Mouse (Mus musculus) hematopoietic stem cell, adult 5-6 weeks (primary cell): Measurements from ENCODE around the gene Pkdrej. TPM values are rescaled to one million over a fixed set of nuclear protein-coding genes. Genes with fewer than 3 reads are reported as not detected.
"Not testable (repeated sequence)": the region's sequence is repeated elsewhere in the genome, so short reads cannot be mapped to it uniquely, and the experiment has no call there.

Source experiments
- ATAC-seq, 2 experiments: fragments of 125-278 bp in 1 of 2; replicated peaks in 1 of 2; 2 replicates each; pipeline ENCODE4 v1.8.0; 2016 to 2017; ENCODE audit warnings: inconsistent platforms in 2 of 2, mild to moderate bottlenecking in 2 of 2, moderate number of reproducible peaks in 2 of 2, low read depth in 1 of 2, moderate TSS enrichment in 1 of 2; ENCODE audit not compliant: low FRiP score in 2 of 2, poor library complexity in 2 of 2, severe bottlenecking in 2 of 2, insufficient read depth in 1 of 2, low TSS enrichment in 1 of 2
- total RNA-seq: library from RNA; stranded (forward); fragments of 172-1452, 232-1000 nt; gene quantifications from 2 replicates; pipeline ENCODE4 v1.2.3, GENCODE M21; 2017

The Pkdrej gene
- total RNA-seq, 1 experiment from 2014 or later, result not detected

- ATAC-seq, result no peak
These were observed 38.4 kb downstream of the Pkdrej start for GRCm38 (mm10) chr15:85783146-85783545.

GRCm38 (mm10) chr15:85778891-85779290 lies 42.6 kb downstream of the Pkdrej start:
- not testable (repeated sequence) for ATAC-seq

- no peak for ATAC-seq
These were observed 44.8 kb downstream of the Pkdrej start for GRCm38 (mm10) chr15:85776771-85777170.

- ATAC-seq, result no peak
These were observed 45.3 kb downstream of the Pkdrej start for GRCm38 (mm10) chr15:85776241-85776640.

GRCm38 (mm10) chr15:85775001-85775400 lies 46.5 kb downstream of the Pkdrej start:
- no peak for ATAC-seq

- ATAC-seq, result no peak
These were observed 47.1 kb downstream of the Pkdrej start for GRCm38 (mm10) chr15:85774419-85774818.

GRCm38 (mm10) chr15:85772146-85772740 lies 49.3 kb downstream of the Pkdrej start:
- ATAC-seq, result no peak

- ATAC-seq, result 0 out of 4 replicates have a peak, but pooled peaks of 1 of the 2 experiments have one; percentile 7
These were observed 50.0 kb downstream of the Pkdrej start for GRCm38 (mm10) chr15:85771306-85772121.

GRCm38 (mm10) chr15:85768991-85769390 lies 52.5 kb downstream of the Pkdrej start:
- ATAC-seq, result no peak

GRCm38 (mm10) chr15:85766677-85767076 lies 54.9 kb downstream of the Pkdrej start:
- ATAC-seq, result no peak

- no peak for ATAC-seq
These were observed 56.5 kb downstream of the Pkdrej start for GRCm38 (mm10) chr15:85765022-85765421.

Other genes starting within 250 kb of the Pkdrej start
- not detected in 2 replicates for gene Wnt7b, start 239.3 kb downstream of the Pkdrej start, total RNA-seq
- gene Ppara, start 86.8 kb downstream of the Pkdrej start, total RNA-seq, result not detected in 2 replicates
- 12.1 and 12.4 TPM in 2 replicates for gene Cdpf1, start 10.0 kb downstream of the Pkdrej start, total RNA-seq
- 7.6 and 11.3 TPM in 2 replicates for gene Ttc38, start 10.6 kb upstream of the Pkdrej start, total RNA-seq
- 9.4 and 13.3 TPM in 2 replicates for gene Gtse1, start 38.0 kb upstream of the Pkdrej start, total RNA-seq
- 18.3 and 30.9 TPM in 2 replicates for gene Trmu, start 57.6 kb upstream of the Pkdrej start, total RNA-seq
- 3.0 and 7.9 TPM in 2 replicates for gene Celsr1, start 212.0 kb upstream of the Pkdrej start, total RNA-seq
- 37.6 and 66.4 TPM in 2 replicates for gene Gramd4, start 236.0 kb upstream of the Pkdrej start, total RNA-seq